Mouse (Mus musculus) layer of hippocampus, adult 9-10 months (tissue): ENCODE data around the gene Phf2.
A peak's percentile ranks its signal among the peaks of the same experiment; 100 is the strongest.

Source experiments
- DNase-seq: peaks from one replicate; pipeline ENCODE4 v3.0.0; 2022; ENCODE audit warnings: low spot score

Gene Phf2

DNA sequence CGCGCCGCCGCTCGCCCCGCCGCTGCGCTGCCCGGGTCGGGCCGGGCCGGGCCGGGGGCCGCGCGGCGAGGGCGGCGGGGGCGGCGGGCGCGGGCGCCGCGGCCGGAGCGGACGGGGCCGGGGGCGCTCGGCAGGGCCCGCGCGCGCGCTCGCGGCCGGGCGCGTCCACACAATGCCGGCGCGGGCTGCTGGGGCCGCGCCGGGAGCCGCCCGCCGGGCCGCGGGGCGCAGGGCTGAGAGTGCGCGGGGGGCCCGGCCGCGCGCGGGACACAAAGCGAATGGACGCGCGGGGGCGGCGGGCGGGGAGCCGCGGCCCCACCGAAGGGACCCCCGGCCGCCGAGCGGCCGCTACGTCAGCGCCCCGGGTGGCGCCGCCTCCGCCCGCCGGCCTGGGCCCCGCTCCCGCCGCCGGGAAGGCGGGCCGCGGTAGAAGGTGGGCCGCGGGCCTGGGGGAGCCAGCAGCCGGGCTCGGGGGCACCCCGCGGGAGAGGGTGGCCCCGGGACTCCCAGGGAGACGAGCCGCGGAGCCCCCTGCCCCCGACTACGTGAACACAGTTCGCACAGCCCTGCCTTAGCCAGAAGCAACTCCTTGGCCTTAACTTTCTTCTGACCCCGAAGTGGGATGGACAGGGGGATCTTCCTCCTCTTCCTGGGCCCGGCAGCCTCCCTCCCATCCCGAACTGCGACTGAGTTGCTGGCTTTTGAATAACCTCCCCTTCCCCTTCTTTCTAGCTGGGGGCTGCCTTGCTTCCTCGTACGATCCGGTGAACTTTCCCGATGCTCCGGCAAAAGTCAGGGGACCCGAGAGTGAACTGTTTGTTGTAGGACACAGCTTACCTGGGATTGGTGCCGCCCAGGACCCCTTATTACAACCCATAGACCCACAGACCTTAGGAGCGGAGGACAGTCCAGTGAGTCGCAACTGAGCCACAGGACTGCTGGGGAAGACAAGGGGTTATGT lies at the start of gene Phf2:
Phf2 (minus strand) TSS at position 349 of the 961 bp plus-strand sequence.
- DNase-seq = no peak

DNA sequence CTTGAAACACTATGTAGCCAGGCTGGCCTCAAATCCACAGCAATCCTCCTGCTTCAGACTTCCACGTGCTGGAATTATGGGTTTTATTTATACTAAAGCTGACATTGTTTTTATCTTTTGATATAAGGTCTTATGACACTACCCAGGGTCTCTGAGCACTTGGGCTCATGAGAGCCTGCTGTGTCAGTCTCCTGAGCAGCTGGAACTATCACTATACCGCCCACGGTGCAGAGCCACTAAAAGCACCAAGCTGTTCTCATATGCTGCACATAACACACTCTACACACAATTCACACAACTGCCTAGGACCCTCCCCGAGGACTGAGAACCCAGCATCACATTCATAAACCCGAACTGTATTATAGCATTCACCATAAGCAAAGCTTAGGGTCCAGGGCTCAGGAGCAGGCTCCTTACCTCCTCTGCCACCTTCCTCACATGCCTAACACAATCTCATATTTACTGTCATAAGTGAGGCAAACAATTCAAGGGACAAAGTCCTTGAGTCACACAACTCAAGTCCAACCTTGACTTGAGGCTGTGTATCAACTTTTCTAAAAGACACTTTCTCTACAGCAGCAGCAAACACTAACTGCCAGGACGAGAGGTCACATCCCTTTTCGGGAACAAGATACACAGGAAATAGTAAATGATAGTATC lies 49.0 kb upstream of the Phf2 start:
- peak; percentile 35 for DNase-seq

DNA sequence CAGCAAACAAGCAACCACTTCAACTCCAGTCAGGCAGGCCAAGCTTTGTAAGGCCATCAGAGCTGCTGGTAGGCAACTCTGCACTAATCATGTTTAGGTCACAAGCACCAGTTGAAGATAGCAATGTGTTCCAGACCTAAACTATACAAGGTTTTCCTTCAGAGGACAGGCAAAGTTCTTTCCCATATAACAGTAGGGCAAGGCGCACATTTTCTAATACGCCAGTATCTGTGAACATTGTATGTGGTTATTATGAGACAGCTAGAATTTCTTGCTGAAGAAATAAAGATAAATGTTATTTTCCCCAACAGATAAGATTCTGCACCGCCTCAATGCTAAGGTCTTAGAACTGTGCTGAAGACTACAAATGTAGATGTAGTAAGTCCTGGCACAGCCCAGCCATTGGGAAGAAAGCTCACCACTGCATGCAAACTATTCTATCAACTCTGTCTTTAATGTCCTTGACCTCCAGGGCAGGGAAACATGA lies 46.2 kb upstream of the Phf2 start:
- DNase-seq = no peak

DNA sequence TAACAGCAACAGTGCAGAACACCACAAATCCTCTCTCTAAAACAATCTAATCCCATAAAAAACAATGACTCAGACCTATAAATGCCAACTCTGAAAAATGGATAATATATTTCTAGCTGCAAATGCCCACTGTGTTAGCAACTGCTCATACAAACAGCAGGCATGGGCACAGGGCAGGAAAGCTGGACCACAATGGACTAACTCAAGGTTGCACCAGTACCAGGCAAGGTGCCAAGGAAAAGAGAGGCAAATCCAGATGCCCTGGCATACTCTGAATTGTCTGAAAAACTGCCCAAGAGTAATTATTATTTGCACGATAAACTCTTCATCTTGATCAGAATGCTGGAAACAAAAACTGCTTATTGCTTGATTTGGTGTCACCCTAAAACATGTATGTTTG lies 42.8 kb upstream of the Phf2 start:
- DNase-seq = no peak

DNA sequence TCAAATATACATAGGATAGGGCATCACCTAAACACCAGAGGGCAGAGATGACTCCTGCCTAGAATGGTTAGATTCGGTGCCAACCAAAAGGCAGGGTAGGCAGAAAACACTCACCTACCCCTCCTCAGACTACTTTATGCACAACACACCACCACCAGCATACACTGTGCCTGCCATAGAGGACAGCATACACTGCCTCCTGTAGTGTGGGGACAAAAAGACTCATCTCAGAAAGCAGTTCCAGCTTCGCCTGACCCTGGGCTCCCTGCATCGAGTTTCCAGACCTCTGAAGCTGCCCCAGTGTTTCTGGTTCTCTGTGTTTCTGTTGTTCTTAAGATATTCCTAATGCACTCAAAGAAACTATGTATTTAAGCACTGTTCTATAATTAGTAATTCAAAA lies 42.2 kb upstream of the Phf2 start:
- DNase-seq = no peak

DNA sequence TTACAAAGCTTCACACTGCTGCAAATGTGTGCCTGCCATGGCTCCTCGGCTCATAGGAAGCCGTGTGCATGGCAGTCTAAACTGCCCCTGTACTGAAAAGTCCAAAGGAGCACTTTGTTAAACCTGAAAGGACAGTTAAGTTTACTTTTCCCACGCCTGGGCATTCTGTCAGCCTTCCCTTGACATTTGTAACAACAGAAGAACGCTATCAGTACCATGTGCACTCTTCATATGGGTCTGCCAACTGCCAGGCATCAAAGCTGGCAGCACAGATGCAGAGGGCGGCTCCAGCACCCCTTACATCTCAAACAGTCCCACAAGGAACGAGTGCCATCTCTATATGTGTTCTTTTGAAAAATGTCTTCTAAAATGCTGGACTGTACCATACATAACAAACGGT lies 40.5 kb upstream of the Phf2 start:
- DNase-seq = no peak

DNA sequence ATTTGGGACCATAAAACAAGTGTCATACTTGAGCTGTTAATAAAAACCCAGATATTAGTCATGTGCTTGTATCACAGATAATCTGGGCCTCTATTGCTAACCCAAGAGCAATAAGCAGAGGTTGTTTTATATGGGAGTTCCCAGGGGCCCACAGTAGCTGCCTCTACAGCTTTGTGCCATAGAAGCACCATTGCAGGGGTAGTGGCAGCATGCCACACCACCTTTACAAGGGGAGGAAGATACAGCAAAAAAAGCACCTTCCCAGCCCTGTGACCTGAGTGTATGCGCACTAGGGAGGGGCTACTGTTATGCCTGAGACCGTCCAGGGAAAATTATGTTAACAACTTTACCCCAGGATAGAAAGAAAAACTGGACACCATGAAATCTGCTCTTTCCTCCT lies 34.5 kb upstream of the Phf2 start:
- no peak for DNase-seq

DNA sequence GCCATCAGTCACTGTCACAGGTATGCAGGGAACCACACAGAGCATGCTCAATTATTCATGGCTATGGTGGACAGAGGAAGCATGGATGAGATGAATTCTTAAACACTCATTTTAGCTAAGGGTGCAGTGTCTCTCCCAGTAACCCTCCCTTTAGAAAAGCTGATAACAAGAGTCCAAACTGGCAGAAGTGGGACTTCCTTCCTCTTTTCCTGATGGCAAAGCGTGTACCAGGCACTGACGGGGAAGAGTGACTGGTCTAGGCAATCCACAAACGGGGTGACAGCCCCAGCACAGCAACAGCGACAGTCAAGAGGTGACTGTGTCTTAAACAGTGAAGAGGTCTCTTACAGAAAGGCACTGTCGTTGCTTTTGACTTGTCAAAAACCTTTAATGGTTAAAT lies 24.5 kb upstream of the Phf2 start:
- DNase-seq = no peak

DNA sequence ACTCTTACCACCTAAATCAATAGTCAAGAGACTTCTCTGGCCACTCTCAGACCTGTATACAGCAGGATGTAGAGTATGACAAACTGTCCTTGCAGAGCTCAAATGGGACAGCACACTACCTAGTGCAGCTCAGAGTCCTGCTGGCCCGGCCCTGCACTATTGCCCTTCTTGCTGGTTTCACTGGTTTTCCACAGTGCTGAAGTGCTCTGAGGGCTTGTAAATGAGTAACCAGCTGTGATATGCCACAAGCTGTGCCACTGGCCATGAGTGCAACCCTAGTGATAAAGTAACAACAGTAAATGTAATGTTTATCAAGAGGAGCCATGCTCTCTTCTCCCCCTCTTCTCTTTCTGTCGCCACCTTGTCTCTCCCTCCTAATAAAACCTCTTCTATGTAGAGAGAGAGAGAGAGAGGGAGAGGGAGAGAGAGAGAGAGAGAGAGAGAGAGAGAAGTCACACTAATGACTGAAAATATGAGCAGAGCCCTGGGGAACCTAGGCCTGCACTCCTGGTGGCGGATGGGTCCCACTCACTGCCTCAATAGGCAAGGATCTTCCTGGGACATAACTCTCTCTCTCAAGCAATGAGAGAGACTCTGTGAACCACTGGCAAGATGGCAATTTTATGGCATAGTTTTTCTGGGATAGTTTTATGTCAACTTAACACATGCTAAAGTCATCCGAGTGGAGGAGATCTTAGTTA lies 19.5 kb upstream of the Phf2 start:
- no peak for DNase-seq

DNA sequence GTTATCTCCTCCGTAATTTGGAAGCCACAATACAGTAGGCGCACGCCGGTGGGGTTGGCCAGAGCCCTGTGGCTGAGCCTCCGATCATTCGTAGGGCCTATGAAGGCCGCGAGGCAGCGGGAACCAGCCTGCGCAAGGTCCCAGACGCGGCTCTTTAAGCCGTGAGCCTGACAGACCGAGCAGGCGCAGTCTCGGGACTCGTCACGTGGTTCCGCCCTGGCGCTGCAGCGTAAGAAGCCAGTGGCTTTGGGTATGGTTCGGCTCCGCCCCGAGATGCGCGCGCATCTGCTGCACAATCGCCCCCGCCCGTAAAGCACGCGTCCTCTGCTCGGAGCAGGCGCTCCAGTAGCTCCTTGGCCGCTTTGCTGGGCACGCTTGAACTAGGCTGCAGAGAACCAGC lies 7.6 kb upstream of the Phf2 start:
- DNase-seq = peak; percentile 93

DNA sequence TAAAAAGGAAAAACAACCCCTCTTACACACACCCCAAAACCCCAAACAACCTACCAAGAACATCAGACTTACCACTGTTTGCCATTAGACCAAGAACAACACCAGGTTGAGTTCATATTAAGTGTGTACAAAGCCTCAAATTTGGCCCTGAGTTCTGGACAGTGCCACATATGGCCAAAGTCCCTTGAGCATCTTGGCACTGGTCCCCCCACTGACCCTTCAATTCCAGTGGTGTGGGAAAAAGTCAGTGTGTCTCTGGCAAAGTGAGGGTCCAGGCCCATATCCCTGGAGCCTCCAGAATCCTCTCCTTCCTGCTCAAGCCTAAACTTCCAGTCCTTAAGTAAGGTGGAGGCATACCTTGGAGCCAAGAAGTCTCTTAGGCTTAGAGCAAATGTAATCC lies 6.9 kb upstream of the Phf2 start:
- no peak for DNase-seq

DNA sequence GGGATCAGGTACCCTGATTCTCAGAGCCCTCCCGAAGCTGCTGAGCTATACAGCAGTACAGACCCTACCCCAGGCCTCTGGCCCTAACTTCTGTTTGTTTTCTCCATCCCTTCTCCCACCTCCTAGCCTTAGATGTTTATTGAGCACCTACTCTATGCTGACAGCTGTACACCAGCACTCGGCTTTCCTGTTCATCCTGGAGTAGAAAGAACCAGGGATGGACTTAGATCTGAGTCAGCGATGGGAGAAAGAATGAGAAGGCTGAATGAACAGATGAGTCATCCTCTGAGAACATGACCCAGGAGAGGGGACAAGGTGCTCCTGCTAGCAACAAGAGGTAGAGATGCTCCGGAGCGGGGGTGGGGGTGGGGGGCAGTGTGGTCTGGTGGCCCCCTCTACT lies 1.8 kb upstream of the Phf2 start:
- DNase-seq = no peak

DNA sequence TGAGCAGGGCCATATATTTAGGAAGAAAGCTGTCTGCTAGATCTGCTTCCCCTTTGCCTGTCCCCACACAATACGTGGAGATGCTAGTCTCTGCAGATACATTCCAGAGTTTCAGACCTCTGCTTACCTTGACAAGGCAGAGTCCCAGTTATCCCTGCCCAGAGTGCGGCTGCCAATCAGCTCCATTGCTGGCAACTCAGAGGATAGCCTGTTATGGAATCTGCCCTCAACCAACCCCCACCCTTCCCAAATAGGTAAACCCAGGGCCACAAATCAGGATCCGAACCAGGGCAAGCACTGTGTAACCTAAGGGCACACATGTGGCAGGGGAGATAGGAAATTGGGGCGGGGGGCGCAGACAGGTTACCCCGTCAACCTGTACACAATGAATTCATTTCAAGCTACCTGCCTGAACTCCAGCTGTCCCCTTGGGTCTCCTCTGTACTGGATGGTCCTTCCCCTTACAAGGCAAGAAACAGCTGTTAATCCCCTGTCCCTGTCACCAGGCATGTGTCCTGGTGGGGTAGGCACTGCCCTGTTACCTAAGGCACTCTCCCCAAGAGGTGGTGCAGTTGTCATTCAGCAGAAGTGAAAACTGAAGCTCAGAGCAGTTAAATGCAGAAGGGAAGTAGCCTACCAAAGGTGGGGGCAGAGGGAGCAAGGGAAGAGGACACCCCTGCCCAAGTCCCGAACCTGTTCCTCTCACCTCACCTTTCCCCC lies 1.1 kb upstream of the Phf2 start:
- no peak for DNase-seq

DNA sequence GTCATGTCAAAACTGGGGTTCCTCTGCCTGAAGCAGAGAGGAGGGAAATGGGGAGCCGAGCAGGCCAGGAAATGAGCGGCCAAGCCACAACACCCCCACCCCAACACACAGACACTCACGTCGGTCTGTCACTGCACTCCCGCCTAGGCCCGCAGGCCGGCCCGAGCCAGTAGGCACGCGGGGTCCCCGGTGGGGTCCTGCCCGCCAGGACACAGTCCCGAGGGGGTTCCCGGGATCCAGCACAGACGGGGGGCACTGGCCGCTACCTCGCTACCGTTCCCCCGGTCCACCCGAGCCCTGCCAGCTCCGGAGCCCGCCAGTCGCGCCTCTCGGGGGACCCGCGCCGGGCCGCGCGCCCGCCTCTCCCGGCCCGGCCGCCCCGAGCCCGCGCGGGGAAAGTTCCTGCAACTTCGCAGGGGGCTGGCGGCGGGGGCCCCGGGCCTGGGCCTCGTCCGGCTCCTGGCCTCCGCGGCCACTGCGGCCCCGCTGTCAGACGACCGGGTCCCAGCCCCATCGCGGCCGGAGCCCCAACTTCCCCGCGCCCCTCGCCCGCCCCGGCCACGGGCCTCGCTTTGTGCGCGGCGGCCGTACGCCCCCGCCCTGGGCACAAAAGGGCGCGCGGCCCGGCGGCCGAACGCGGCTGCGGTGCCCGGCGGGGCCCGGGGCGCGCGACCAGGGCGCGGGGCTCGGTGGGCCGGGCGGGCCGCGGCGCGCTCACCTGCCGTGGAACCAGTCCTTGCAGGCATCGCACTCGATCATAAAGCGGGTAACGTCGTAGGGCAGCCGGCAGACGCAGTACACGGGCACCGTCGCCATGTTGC lies 759 bp downstream of the Phf2 start:
- DNase-seq = no peak

DNA sequence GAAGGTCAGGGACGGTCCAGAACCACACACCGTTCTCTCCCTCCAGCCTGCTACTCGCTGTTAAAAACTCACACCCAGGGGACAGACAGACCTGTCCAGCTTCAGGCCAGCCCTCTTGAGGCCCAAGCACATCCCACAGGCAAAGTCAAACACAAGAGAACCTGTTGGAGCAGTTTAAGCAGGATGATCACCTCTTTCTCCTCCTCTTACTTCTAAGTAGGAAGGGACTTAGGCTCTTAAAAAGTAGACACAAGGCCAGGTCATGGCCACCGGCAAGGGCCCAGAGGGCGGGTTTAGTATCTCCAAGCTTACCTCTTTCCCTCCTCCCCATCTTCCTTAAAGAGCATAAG lies 1.3 kb downstream of the Phf2 start:
- DNase-seq = no peak

DNA sequence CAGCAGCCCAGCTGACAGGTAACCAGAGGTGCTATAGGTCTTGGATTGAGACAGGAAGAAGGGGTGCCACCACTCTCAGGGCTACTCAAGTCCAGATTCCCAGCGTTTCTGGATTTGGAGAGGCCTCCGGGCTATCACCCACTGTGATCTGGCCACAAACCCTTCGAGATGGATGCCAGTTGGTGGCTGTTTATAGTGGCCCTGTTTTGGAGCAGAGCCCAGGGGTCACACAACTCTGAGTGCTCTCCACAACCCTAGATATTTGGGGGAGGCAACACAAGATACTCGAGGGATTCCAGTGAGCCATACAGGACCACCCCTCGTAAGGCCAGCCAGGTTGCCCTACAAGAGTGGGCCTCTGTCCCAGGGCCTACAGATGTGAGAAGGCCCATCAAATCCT lies 1.8 kb downstream of the Phf2 start:
- DNase-seq = no peak

DNA sequence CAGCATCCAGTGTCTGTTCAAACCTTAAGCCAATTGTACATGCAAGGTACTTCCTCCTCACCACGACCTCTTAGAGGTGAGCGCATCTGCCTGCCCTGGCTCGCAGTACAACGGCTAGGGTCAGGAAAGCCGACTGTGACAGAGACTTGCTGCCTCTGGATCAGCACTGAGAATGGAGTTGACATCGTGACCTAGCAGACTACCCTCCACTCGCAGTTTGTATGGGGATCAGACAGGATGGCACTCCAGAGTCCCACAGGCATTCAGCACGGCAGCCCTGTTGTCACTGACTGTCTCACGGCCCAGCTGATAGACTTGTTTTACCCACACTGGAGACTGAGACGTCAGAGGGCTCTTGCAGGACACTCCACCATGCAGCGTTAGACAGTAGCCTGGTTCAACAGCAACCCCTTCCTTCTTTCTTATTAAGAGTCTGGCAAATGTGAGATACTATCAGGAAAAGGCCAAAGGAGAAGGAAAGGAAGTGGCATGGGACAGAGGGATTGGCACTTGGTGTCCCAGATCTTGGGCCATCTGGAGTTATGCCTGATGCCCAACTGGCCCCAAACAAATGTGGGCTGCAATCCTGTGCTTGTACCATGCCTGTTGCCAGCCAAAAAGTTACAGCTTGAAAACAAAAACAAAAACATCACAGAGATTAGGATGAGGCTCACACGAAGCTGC lies 6.1 kb downstream of the Phf2 start:
- no peak for DNase-seq

DNA sequence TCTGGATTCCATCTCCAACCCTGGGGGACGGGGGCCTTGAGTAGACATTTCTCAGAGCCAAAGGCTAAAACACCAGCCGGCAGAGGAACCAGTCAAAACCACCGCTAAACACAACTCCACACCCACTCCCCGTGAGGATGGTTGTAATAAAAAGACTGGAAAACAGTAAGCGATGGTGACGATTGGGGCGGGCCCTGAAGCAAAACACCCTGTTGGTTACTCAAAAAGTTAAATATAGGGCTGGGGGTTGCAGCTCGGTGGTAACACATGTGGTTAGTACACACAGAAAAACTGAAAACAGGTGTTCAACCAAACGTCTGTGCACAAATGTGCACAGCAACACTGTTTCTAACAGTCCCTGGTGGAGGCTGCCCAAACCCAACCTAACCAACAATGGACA lies 7.4 kb downstream of the Phf2 start:
- no peak for DNase-seq

DNA sequence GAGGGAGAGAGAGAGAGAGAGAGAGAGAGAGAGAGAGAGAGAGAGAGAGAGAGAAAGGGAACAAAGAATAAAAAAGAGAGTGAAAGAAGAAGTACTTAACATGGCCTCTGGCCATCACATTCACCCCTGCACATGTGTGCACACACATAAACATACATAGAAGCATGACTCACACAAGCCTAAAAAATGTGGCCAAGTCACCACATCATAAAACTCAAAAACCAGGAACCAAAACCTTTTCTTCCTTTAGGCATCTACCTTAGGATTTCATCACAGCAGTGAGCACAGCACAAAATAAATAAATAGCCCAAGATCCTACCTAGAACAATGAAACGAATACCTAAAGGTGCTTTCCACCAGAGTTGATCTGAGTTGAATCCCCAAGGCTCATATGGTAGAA lies 9.0 kb downstream of the Phf2 start:
- no peak for DNase-seq

DNA sequence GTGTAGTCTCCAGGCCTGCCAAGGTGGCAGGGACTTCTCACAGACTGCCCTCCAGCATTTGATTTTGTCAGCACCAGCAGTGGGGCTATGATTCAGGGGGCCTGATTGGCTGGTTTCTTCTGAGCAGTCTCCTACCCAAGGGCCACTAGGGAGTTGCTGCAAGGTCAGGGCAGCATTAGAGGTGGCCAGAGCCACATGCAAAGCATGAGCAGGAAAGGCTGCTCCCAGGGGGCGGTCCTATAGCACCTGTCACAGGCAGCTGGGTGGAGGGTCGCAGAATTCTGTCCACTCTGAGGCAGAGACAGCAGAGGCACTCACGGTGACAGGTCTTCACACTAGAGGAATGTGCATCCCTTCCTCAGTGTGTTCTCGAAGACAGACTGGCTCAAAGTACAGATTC lies 12.1 kb downstream of the Phf2 start:
- DNase-seq = no peak

DNA sequence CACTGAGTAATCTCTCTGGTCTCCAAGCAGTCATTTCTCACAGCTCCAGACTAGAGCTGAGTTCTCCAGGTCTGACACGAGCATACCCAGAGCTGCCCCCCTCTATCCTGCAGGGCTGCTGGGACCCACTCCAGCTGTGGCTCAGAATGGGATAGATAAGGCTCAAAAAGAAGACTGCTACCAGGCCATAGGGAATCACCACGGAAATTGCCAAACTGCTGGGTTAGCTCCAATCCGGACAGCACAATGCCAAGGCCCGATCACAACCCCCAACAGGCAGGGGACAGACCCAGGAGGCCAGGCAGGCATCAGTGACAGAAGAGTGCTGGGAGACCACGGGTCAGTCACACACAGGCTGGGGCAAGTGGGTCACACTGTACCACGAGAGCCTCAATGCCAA lies 12.9 kb downstream of the Phf2 start:
- DNase-seq = no peak
